Mouse (Mus musculus) midbrain, embryonic 11.5 days (tissue): Measurements from ENCODE around the gene Rap1a. TPM values are rescaled to one million over a fixed set of nuclear protein-coding genes. Genes with fewer than 3 reads are reported as not detected.

ENCODE experiments used
- ATAC-seq: fragments of 200-750 bp; cut with Nextera tagmentation; 2 replicates; pipeline ENCODE4 v1.8.0; 2017; ENCODE audit warnings: moderate TSS enrichment, moderate library complexity; ENCODE audit not compliant: low FRiP score
- DNase-seq: peaks from one replicate; pipeline ENCODE4 v3.0.0; 2015; ENCODE audit warnings: low spot score; ENCODE audit errors: missing footprints
- H3K27ac ChIP-seq: fragments of 300-500 bp; sonication (generic); 2 replicates; pipeline ENCODE4 v1.5.1; 2014; ENCODE audit warnings: low read depth, low read length
- H3K27me3 ChIP-seq: fragments of 300-500 bp; sonication (generic); 2 replicates; pipeline ENCODE4 v1.6.1; 2014; ENCODE audit warnings: mild to moderate bottlenecking, low read length, moderate library complexity, mixed read lengths; ENCODE audit not compliant: control insufficient read depth, insufficient read depth
- H3K36me3 ChIP-seq: fragments of 300-500 bp; sonication (generic); 2 replicates; pipeline ENCODE4 v1.6.1; 2014; ENCODE audit warnings: mild to moderate bottlenecking, low read length, moderate library complexity, mixed read lengths; ENCODE audit not compliant: control insufficient read depth, insufficient read depth
- H3K4me1 ChIP-seq: fragments of 300-500 bp; sonication (generic); 2 replicates; pipeline ENCODE4 v1.6.1; 2014; ENCODE audit warnings: low read length; ENCODE audit not compliant: control insufficient read depth, insufficient read depth
- H3K4me2 ChIP-seq: fragments of 300-500 bp; sonication (generic); 2 replicates; pipeline ENCODE4 v1.6.1; 2014; ENCODE audit warnings: mild to moderate bottlenecking, moderate library complexity
- H3K4me3 ChIP-seq: fragments of 300-500 bp; sonication (generic); 2 replicates; pipeline ENCODE4 v1.5.1; 2014; ENCODE audit warnings: low read depth, low read length
- H3K9ac ChIP-seq: fragments of 300-500 bp; sonication (generic); 2 replicates; pipeline ENCODE4 v1.6.1; 2014; ENCODE audit warnings: low read length
- H3K9me3 ChIP-seq: fragments of 300-500 bp; sonication (generic); 2 replicates; pipeline ENCODE4 v1.6.1; 2016; ENCODE audit warnings: low read length; ENCODE audit not compliant: control insufficient read depth
- WGBS: fragments of 180-500 bp; shearing (Covaris S2); extraction: QIAGEN DNeasy Blood & Tissue Kit; methylation state at CpG from one replicate; pipeline ENCODE4 v1.1.7; 2014; 5-methylcytosine and 5-hydroxymethylcytosine counted together
- polyA plus RNA-seq: library from polyadenylated mRNA; unstranded; fragments of >200 nt; fragmentation: Nextera tagmentation; extraction: Ambion mirVana; gene quantifications from 2 replicates; pipeline ENCODE4 v1.2.1, GENCODE M21; 2014

Rap1a gene
- polyA plus RNA-seq, 1 experiment from 2014 or later = 87.0 TPM

DNA sequence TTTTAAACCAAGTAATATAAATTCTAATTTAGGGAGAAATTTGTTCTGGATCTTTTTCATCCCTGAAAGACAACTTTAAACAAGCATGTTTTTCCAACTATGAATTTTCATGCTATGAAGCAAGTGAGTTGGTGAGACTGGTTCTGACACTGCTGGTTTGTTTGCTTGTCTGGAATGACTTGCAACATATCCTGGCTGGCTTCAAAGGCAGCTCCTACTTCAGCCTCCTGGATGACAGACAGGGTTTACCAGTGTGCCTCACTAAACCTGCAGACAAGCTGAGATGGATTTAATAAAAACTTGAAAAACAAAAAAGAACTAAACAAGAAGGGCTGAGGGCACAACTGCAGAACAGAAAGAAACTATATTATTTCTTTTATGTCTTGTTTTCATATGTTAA lies 43.0 kb downstream of the Rap1a start:
- Histone ChIP-seq H3K4me2 (no peak overlapping the region), H3K4me1 (no peaks in the 10 kb centered on the region), H3K4me3 (no peak overlapping the region), H3K36me3 (no peaks in the 10 kb centered on the region), H3K27ac (no peak overlapping the region), H3K27me3 (no peaks in the 10 kb centered on the region), H3K9ac (no peak overlapping the region), H3K9me3 (no peaks in the 10 kb centered on the region)
- ATAC-seq (no peak), DNase-seq (peak; percentile 6)

GRCm38 (mm10) chr3:105757323-105758083 lies 43.6 kb downstream of the Rap1a start:
- H3K27ac ChIP-seq = no peak overlapping the region
- no peaks in the 10 kb centered on the region for H3K27me3 ChIP-seq
- H3K4me2 ChIP-seq = no peak overlapping the region
- ATAC-seq (peak; percentile 59; the same call in 1 of the 2 replicates), DNase-seq (peak; percentile 75)
- H3K9me3 ChIP-seq = no peaks in the 10 kb centered on the region
- no peak overlapping the region for H3K9ac ChIP-seq
- H3K4me1 ChIP-seq = no peaks in the 10 kb centered on the region
- WGBS = 74% methylated on average over 6 of the region's 6 CpGs
- H3K4me3 ChIP-seq = no peak overlapping the region
- H3K36me3 ChIP-seq = no peaks in the 10 kb centered on the region

GRCm38 (mm10) chr3:105756505-105756904 lies 44.6 kb downstream of the Rap1a start:
- peak; percentile 66 for DNase-seq
- no peak overlapping the region for H3K4me2 ChIP-seq
- H3K4me1 ChIP-seq = no peaks in the 10 kb centered on the region
- H3K27me3 ChIP-seq = no peaks in the 10 kb centered on the region
- H3K4me3 ChIP-seq = no peak overlapping the region
- H3K9ac ChIP-seq = no peak overlapping the region
- 83% methylated on average over 2 of the region's 2 CpGs for WGBS
- no peaks in the 10 kb centered on the region for H3K36me3 ChIP-seq
- no peak for ATAC-seq
- H3K27ac ChIP-seq = no peak overlapping the region
- H3K9me3 ChIP-seq = no peaks in the 10 kb centered on the region

DNA sequence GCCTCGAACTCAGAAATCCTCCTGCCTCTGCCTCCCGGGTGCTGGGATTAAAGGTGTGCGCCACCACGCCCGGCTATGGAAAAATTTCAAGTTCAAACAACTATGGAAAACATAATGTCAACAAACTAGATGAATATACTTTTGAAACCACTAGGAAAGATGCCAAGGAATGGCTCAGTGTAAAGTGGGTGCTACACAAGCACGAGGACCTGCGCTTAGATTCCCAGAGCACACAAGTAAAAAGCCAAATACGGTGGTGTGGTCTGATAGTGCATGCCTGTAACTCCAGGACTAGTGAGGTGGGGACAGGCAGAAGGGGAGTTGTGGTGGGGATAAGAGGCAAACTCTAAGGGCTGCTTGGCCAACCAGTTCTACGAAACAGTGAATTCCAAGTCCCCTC lies 46.0 kb downstream of the Rap1a start:
- DNase-seq (no peak), ATAC-seq (no peak)
- 98% methylated on average over 9 of the region's 9 CpGs for WGBS
- no peak overlapping the region for H3K4me2 ChIP-seq
- H3K9me3 ChIP-seq = no peaks in the 10 kb centered on the region
- no peak overlapping the region for H3K9ac ChIP-seq
- no peaks in the 10 kb centered on the region for H3K36me3 ChIP-seq
- H3K27me3 ChIP-seq = no peaks in the 10 kb centered on the region
- H3K4me1 ChIP-seq = no peaks in the 10 kb centered on the region
- no peak overlapping the region for H3K27ac ChIP-seq
- no peak overlapping the region for H3K4me3 ChIP-seq

GRCm38 (mm10) chr3:105754184-105754583 lies 47.0 kb downstream of the Rap1a start:
- Histone ChIP-seq H3K27me3 (no peaks in the 10 kb centered on the region), H3K4me1 (no peaks in the 10 kb centered on the region), H3K27ac (no peak overlapping the region), H3K9ac (no peak overlapping the region), H3K36me3 (no peaks in the 10 kb centered on the region), H3K9me3 (no peaks in the 10 kb centered on the region), H3K4me2 (no peak overlapping the region), H3K4me3 (no peak overlapping the region)
- WGBS = 84% methylated on average over 3 of the region's 3 CpGs
- DNase-seq = no peak
- no peak for ATAC-seq

- DNase-seq (no peak), ATAC-seq (no peak)
- Histone ChIP-seq H3K4me3 (no peak overlapping the region), H3K4me2 (no peak overlapping the region), H3K4me1 (no peaks in the 10 kb centered on the region), H3K36me3 (no peaks in the 10 kb centered on the region), H3K9me3 (no peaks in the 10 kb centered on the region), H3K9ac (no peak overlapping the region), H3K27ac (no peak overlapping the region), H3K27me3 (no peaks in the 10 kb centered on the region)
- 95% methylated on average over 2 of the region's 2 CpGs for WGBS
These were observed 50.3 kb downstream of the Rap1a start for GRCm38 (mm10) chr3:105750810-105751209.

GRCm38 (mm10) chr3:105746542-105746941 lies 54.6 kb downstream of the Rap1a start:
- Histone ChIP-seq H3K9ac (no peak overlapping the region), H3K4me3 (no peak overlapping the region), H3K36me3 (no peaks in the 10 kb centered on the region), H3K9me3 (no peaks in the 10 kb centered on the region), H3K27ac (no peak overlapping the region), H3K4me2 (no peak overlapping the region), H3K4me1 (no peaks in the 10 kb centered on the region), H3K27me3 (no peaks in the 10 kb centered on the region)
- peak; percentile 44 for DNase-seq
- 92% methylated on average over 2 of the region's 2 CpGs for whole genome bisulfite sequencing
- ATAC-seq = no peak

GRCm38 (mm10) chr3:105737666-105738065 lies 63.5 kb downstream of the Rap1a start:
- WGBS = 94% methylated on average over 3 of the region's 3 CpGs
- peaks cover 4% of the 10 kb centered on the region for H3K36me3 ChIP-seq
- ATAC-seq = no peak
- H3K9me3 ChIP-seq = no peaks in the 10 kb centered on the region
- H3K27me3 ChIP-seq = no peaks in the 10 kb centered on the region
- no peak overlapping the region for H3K4me2 ChIP-seq
- H3K4me3 ChIP-seq = no peak overlapping the region
- peak; percentile 65 for DNase-seq
- no peak overlapping the region for H3K27ac ChIP-seq
- H3K9ac ChIP-seq = no peak overlapping the region
- no peaks in the 10 kb centered on the region for H3K4me1 ChIP-seq

GRCm38 (mm10) chr3:105737070-105737469 lies 64.1 kb downstream of the Rap1a start:
- Histone ChIP-seq H3K27ac (no peak overlapping the region), H3K4me1 (no peaks in the 10 kb centered on the region), H3K4me3 (no peak overlapping the region), H3K4me2 (no peak overlapping the region), H3K9me3 (no peaks in the 10 kb centered on the region), H3K36me3 (peaks cover 4% of the 10 kb centered on the region), H3K27me3 (no peaks in the 10 kb centered on the region), H3K9ac (no peak overlapping the region)
- ATAC-seq = no peak
- peak; percentile 59 for DNase-seq
- WGBS = 89% methylated on average over 7 of the region's 7 CpGs
